Mouse (Mus musculus): ENCODE results near the gene Cd320. TPM values are rescaled to one million over a fixed set of nuclear protein-coding genes. Genes with fewer than 3 reads are reported as not detected.
A peak's percentile ranks its signal among the peaks of the same experiment; 100 is the strongest.

Cd320 gene
- 4.4 TPM in 2 replicates for polyA plus RNA-seq (2012; ENCODE audit: insufficient read depth, insufficient read length, missing spikeins)

DNA sequence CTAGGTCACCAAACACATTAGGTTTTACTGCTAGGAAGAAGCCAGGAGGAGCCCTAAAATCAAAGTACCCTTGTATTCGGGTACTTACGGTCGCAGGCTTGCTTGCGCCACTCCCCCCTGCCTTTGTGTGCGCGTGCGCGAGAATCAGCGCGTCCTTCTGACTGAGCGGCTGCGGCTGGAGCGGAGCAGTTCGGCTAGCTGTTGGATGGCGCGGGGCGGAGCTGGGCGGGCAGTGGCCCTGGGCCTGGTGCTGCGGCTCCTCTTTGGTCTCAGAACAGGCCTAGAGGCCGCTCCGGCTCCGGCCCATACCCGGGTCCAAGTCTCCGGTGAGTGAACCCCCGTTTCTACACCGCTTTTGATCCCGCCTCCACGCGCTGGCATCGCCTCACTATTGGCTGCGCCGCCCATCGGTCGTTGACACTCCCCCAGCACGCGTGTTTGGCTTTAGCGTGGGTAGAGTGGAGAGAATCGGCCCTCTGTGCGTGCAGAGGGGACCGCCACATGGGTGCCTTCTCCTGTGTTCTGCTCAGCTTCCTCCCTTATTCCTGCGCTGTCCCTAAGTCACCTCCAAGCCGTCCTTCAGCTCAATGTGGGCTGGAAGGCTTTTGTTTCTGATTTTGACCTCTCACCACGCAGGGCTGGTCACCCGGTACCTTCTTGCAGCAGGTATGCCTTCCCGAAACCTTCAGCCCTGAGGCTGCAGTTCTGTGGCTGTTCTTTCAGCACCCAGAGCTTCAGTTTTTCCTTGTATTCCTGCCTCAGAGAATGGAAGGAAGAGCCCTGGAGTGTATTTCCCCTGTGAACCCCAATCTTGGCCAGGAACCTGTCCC, at the start of gene Cd320:
Cd320 (plus strand) TSS at position 126 of the 830 bp plus-strand sequence.
- Histone ChIP-seq H3K4me1 (ENCODE audit: control insufficient read depth, insufficient read depth, low read length) (peaks cover 8% of the 10 kb centered on the region), H3K27ac (ENCODE audit: insufficient read depth, low read depth, low read length) (no peak within 1 kb of the TSS), H3K4me3 (ENCODE audit: insufficient read depth, low read length) (peak within 1 kb of the TSS; percentile 78)
- TF ChIP-seq CTCF (IDR thresholded peaks at IDR 0.05; ENCODE audit: low read depth, low read length): no peak
- 0 out of 2 replicates have a peak, but pooled peaks have one; percentile 15 for TF ChIP-seq POLR2A (IDR thresholded peaks at IDR 0.05; ENCODE audit: borderline replicate concordance, low read depth, low read length)

DNA sequence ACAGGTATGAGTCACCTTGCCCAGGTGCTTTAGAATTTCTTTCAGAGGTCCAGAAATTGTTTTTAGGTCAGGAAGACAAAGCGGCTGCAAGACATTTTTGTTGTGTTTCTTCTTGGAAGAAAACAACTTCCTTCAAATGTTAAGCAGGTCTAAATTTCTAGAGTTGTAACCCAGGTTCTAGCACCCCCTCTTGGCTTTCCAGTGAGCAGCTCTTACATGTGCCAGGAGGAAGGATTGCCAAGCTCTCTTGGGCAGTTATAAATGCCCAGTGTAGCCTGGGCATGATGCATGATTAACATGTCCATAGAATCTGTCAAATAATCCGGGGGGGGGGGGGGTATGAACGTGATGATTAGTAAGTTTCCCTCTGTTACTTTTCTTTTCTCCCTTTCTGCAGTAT, 44.6 kb upstream of the Cd320 start:
- TF ChIP-seq CTCF (IDR thresholded peaks at IDR 0.05; ENCODE audit: low read depth, low read length) (no peak), POLR2A (IDR thresholded peaks at IDR 0.05; ENCODE audit: borderline replicate concordance, low read depth, low read length) (no peak)
- Histone ChIP-seq H3K27ac (ENCODE audit: insufficient read depth, low read depth, low read length) (no peak overlapping the region), H3K4me1 (ENCODE audit: control insufficient read depth, insufficient read depth, low read length) (peaks cover 15% of the 10 kb centered on the region), H3K4me3 (ENCODE audit: insufficient read depth, low read length) (no peak overlapping the region)

DNA sequence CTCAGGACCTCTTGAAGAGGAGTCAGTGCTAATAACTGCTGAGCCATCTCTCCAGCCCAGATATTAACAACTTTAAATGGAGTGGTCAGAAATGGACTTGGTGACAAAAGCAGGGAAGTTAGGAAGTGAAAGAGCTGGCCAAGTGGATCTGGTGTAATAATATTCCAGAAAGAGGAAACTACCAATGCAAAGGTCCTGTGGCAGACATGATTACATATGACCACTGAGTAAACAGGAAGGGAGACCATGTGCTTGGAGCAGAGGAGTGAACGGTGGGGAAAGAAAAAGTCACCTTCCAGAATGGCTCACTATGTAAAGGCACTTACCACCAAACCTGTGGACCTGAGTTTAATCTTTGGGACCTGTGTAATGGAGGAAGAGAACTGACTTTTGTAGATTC, 43.6 kb upstream of the Cd320 start:
- Histone ChIP-seq H3K4me3 (ENCODE audit: insufficient read depth, low read length) (no peak overlapping the region), H3K27ac (ENCODE audit: insufficient read depth, low read depth, low read length) (peak overlapping the region; percentile 59), H3K4me1 (ENCODE audit: control insufficient read depth, insufficient read depth, low read length) (peaks cover 15% of the 10 kb centered on the region)
- no peak for TF ChIP-seq POLR2A (IDR thresholded peaks at IDR 0.05; ENCODE audit: borderline replicate concordance, low read depth, low read length)
- TF ChIP-seq CTCF (IDR thresholded peaks at IDR 0.05; ENCODE audit: low read depth, low read length): no peak

DNA sequence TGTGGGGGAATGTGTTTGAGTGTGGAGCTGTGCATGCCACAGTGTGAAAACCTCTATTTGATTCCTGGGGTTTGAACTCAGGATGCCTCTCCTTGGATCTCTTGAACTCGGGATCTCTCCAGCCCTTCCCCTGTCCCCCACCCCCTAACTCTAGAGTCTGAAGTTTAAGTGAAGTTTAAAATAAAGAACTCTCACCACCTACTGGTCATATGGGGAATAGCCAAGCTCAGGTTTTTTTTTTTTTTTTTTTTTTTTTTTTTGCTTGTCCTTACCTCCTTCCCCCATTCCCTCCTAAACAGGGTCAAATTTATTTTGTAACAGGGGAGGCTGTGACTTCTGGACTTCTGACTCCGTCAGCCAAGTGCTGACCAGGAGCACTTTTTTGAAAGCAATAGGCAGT, 40.7 kb upstream of the Cd320 start:
- H3K4me3 ChIP-seq (ENCODE audit: insufficient read depth, low read length): no peak overlapping the region
- TF ChIP-seq CTCF (IDR thresholded peaks at IDR 0.05; ENCODE audit: low read depth, low read length) (peak; percentile 59), POLR2A (IDR thresholded peaks at IDR 0.05; ENCODE audit: borderline replicate concordance, low read depth, low read length) (no peak)
- H3K27ac ChIP-seq (ENCODE audit: insufficient read depth, low read depth, low read length): no peak overlapping the region
- peaks cover 15% of the 10 kb centered on the region for H3K4me1 ChIP-seq (ENCODE audit: control insufficient read depth, insufficient read depth, low read length)

DNA sequence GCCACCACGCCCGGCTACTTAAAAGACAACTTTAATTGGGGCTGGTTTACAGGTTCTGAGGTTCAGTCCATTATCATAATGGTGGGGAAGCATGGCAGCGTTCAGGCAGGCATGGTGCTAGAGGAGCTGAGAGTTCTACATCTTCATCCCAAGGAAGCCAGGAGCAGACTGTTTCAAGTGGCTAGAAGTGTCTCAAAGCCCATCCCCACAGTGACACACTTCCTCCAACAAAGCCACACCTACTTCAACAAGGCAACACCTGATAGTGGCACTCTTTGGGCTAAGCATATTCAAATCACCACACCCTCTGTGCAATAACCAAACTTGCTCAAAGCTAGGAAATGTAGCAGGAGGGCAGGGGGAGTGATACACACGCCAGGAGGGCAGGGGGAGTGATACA, 38.7 kb upstream of the Cd320 start:
- H3K4me1 ChIP-seq (ENCODE audit: control insufficient read depth, insufficient read depth, low read length): peaks cover 10% of the 10 kb centered on the region
- TF ChIP-seq CTCF (IDR thresholded peaks at IDR 0.05; ENCODE audit: low read depth, low read length): no peak
- TF ChIP-seq POLR2A (IDR thresholded peaks at IDR 0.05; ENCODE audit: borderline replicate concordance, low read depth, low read length): no peak

DNA sequence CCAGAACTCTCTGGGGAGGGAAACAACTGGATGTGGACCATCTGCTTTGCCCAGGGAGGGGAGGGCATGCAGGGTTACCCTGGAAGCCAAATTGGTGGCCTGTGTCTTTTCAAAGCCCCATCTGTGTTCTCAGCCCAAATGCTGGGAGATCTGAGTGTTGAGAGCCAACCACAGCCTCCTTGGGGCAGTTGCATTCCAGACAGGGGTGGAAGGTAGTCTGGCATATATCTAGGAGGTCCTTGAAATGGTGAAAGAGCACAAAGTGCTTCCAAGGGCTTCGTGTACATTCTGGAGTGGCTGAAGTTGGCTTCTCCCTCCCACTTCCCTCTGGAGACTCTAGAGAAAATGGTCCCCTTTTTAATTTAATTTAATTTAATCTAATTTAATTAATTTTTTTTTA, 38.1 kb upstream of the Cd320 start:
- H3K27ac ChIP-seq (ENCODE audit: insufficient read depth, low read depth, low read length): no peak overlapping the region
- peaks cover 5% of the 10 kb centered on the region for H3K4me1 ChIP-seq (ENCODE audit: control insufficient read depth, insufficient read depth, low read length)
- no peak for TF ChIP-seq CTCF (IDR thresholded peaks at IDR 0.05; ENCODE audit: low read depth, low read length)
- H3K4me3 ChIP-seq (ENCODE audit: insufficient read depth, low read length): no peak overlapping the region

More for the DNA sequence above, 38.7 kb upstream of the Cd320 start:
- H3K27ac ChIP-seq (ENCODE audit: insufficient read depth, low read depth, low read length): no peak overlapping the region
- H3K4me3 ChIP-seq (ENCODE audit: insufficient read depth, low read length): no peak overlapping the region

DNA sequence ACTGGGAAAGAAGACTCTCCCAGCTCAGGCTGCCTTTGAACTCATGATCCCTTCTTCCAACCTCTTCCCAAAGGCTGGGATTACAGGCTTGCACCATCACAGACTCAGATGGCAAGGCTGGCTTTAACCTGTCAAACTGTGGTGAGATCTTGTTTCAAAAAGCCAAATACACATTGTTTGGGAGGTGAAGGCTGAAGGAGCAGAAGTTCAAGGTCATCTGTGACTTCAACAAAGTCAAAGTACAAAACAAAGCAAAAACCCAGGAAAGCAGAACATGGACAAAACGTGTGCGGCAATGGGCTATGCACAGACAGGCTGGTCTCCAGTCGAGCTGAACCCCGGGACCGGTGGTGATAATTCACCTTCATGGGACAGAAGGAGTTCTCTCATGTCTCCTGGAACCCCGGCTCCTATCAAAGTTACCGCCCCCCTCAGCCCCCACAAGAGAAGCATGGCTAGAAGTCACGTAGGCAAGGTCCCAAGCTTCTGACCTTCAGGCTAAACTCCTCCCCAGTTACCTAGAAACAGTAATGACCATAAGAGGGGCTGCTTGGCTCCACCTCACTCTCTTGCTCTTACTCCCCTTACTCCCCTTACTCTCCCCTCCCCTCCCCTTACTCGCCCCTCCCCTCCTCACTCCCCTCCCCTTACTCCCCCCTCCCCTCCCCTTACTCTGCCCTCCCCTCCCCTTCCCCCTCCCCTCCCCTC, 35.6 kb upstream of the Cd320 start:
- no peak for TF ChIP-seq POLR2A (IDR thresholded peaks at IDR 0.05; ENCODE audit: borderline replicate concordance, low read depth, low read length)
- TF ChIP-seq CTCF (IDR thresholded peaks at IDR 0.05; ENCODE audit: low read depth, low read length): no peak
- Histone ChIP-seq H3K4me3 (ENCODE audit: insufficient read depth, low read length) (no peak overlapping the region), H3K27ac (ENCODE audit: insufficient read depth, low read depth, low read length) (no peak overlapping the region), H3K4me1 (ENCODE audit: control insufficient read depth, insufficient read depth, low read length) (peaks cover 6% of the 10 kb centered on the region)

DNA sequence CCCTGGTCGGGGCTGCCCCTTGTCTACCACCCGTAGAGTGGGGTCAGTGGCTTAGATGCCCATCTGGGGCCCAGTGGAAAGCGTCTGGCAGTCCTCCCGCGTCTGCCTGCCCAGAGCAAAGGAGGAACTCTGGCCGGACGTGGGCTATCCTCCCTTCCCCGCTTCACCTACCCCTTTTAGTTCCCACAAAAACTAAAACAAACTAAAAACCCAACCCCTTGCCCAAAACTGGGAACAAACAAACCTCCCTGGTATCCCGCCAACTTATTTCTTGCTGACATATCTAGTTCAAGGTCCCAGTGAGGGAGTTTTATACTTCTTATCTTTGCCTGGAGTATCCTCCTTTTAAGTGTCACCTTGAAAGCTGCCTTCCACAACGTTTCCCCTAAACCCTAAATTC, 34.7 kb upstream of the Cd320 start:
- TF ChIP-seq CTCF (IDR thresholded peaks at IDR 0.05; ENCODE audit: low read depth, low read length): no peak
- TF ChIP-seq POLR2A (IDR thresholded peaks at IDR 0.05; ENCODE audit: borderline replicate concordance, low read depth, low read length): no peak
- Histone ChIP-seq H3K4me3 (ENCODE audit: insufficient read depth, low read length) (no peak overlapping the region), H3K4me1 (ENCODE audit: control insufficient read depth, insufficient read depth, low read length) (peaks cover 6% of the 10 kb centered on the region), H3K27ac (ENCODE audit: insufficient read depth, low read depth, low read length) (no peak overlapping the region)

DNA sequence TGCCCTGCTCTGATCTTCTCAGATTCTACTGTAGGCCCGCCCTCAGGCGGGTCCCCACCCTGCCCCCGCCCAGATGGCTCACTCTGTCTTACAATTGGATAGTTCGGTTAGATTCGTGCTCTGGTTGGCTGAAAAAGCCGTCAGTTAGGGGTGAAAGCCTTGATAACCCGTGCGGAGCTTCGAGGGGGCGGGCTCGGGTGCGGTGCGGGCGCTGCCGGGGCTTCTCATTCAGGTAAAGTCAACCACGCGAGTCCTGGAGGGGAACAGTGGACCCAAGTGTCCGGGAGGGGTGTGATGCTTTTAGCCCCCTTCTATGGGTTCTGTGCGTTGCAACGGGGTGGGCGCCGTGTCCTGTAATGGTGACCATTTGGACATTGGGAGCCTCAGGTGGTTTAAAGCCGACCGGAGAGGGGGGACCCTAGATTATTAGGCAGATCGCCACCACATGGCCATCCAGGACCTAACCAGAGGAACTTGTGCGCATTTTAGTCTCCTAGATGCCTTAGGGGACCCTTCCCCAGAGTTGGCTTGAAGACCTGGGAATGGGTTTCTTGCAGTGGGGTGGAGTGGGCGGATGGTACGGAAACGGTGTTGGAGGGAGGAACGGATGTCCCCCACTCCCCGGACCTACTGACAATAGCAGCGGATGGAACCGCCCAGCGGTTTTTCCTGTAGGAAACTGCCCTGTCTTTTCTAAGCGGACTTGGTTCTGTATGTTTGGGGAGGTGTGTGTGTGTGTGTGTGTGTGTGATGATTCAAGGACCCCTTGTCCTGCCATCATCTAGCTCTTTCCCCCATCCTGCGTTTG, 32.4 kb upstream of the Cd320 start, which contains the start of gene Kank3:
Kank3 (plus strand) TSS at position 186 of the 808 bp plus-strand sequence.
- Histone ChIP-seq H3K27ac (ENCODE audit: insufficient read depth, low read depth, low read length) (no peak within 1 kb of the TSS), H3K4me3 (ENCODE audit: insufficient read depth, low read length) (peak within 1 kb of the TSS; percentile 69), H3K4me1 (ENCODE audit: control insufficient read depth, insufficient read depth, low read length) (peaks cover 6% of the 10 kb centered on the region)
- TF ChIP-seq POLR2A (IDR thresholded peaks at IDR 0.05; ENCODE audit: borderline replicate concordance, low read depth, low read length): no peak
- TF ChIP-seq CTCF (IDR thresholded peaks at IDR 0.05; ENCODE audit: low read depth, low read length): no peak

Measured in bone marrow macrophage, adult 2 months (primary cell).